Mouse (Mus musculus): ENCODE measurements around the gene Cxcl14.

Gene Cxcl14

GRCm38 (mm10) chr13:56251176-56251923, 45.0 kb downstream of the Cxcl14 start:
- DNase-seq (ENCODE audit: low spot score) = peak; percentile 69

DNA sequence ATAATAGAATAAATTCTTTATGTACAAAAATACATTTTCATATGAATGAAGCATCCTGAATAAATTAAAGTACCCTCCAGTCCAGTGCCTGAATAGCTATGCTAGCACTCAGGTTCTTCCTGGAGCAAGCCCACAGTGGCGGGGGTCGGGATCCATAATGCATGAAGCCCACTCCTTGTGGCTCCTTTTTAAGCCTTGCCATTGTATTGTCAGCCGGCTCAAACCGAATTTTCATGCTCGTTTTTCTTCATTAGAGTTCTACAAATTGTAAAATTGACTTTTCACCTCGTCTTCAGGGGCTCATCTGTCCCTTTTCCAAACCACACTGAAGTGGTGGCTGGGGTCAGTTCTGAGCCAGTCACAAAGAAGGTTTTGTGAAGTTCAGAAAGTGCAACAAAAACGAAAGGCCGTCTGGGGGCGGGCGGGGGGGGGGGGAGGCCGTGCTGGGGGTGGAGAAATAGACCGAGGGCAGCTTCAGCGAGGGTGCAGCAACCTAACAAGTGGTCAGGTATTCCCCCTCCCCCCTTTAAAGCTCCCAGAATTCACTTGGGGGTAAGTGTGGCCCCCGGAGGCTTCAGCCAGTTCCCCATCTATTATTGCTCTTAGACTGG, 45.7 kb downstream of the Cxcl14 start:
- DNase-seq (ENCODE audit: low spot score) = peak; percentile 67

DNA sequence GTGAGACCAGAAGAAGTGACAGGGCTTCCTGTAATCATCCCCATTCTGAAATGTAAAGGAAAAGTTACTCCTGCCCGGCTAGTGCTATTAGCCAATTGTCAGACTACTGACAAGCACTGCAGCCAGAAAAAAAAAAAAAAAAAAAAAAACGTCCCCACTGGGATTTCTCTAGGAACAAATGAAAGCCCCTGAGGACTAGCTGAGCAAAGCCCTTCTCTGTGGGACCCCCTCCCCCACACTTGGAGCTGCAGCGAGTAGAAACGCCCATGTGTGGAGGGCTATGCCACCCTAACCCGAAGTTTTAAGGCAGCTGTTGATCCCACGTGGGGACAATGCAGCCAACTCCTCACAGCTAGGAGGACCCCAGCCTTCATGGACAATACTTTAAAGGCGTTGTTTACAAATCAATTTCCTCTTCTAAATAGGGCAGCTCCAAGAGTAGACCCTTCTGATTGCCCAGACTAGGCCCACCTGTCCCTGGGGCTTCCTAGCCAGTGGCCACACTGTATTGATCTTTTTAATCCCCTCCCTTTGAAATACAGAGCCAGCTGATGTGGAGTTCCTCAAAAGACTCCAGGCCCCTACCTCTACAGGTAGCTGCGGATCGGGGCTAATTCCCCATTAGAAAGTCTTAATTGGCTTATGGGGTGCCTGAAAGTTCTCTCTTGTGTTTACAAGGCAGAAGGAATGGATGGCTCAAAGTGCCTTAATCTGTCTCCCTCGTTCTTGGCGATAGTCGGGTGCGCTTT, 46.6 kb downstream of the Cxcl14 start:
- no peak for DNase-seq (ENCODE audit: low spot score)

DNA sequence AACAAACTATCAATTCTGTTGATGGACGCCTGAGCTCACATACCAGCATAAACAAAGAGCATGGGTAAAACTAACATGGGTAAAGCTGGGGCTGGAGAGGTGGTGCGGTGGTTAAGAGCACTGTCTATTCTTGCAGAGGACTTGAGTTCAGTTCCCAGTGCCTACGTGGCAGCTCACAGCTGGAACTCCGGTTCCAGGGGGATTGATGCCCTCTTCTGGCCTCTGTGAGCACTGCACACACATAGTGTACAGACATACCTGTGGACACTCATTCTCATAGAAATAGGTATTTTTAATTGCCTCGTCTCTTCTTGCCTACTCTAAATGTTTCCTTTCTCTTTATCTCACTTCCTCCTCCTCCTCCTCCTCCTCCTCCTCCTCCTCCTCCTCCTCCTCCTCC, 53.2 kb downstream of the Cxcl14 start:
- DNase-seq (ENCODE audit: low spot score) = no peak

DNA sequence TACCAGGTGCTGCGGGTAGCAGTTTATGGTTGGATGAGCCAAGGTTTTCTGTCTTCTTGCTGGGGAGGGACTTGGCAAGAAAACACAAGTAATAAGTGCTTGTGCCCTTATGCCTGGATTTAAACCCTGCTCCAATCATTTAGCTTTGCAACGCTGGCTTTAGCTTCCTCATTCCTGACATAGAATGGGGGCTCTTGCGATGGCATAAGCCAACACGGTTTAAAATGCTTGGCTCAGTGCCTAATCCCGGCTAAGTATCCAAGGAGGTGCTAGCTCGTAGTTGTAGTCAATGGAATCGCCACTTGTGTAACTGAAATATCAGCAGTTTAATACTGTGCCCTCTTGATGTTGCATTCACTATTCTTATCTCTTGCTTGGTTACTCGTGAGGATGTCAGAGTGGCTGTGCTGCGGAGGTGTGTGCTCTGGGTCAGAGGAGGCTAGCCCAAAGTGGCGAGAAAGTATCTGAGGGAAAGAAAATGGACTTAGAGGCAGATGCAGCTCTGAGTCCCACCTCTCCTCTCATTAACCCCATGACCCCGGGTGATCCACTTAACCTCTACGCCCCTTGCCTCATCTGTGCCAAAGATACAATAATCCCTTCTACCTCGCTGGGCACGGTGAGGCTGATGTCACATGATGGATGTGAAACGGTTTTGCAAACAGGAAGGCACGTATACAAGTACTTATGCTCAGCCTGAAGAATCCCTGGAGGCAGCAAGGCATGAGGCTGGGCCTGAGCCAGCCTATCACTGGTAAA, 56.2 kb downstream of the Cxcl14 start:
- DNase-seq (ENCODE audit: low spot score) = no peak
